Mouse (Mus musculus) ovary, adult 18-20 months (tissue): ENCODE measurements at regions not wholly inside any gene's neighbourhood (a gene's known extent, or its start where the extent isn't known, plus 50 kb on each side); places are given as distances from the start of the nearest gene placed in this dataset.
"Not testable (repeated sequence)": the region's sequence is repeated elsewhere in the genome, so short reads cannot be mapped to it uniquely, and the experiment has no call there.

Experiments used
- DNase-seq: peaks from one replicate; pipeline ENCODE4 v3.0.0; 2022; ENCODE audit warnings: low spot score, mixed read lengths

DNA sequence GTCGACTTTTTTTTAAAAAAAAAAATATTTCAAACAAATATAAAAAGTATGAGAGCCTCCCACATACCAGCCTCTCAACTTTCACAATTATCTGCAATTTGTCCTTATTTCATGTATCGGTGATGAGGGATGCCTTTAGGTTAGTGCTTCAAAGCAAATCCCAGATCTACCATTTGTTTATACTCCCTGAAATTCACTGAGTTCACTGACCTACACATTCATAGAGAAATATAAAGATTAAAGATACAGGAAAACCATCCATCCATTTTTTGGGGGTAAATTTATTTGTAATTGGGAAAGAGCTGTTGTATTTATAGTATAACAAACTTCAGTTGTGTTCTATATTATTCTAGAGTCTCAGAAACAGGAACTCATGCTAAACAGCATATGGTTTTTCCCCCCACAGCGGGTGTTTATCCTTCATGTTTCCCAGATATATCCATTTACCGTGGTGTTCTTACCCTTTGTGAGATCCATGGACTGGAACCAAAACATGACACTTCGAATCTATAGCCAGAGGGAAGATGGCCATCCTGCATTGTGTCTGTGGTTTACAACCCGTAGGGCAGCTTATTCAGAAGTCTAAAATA lies 120.1 kb upstream of the Cpsf6 start:
- no peak for DNase-seq

DNA sequence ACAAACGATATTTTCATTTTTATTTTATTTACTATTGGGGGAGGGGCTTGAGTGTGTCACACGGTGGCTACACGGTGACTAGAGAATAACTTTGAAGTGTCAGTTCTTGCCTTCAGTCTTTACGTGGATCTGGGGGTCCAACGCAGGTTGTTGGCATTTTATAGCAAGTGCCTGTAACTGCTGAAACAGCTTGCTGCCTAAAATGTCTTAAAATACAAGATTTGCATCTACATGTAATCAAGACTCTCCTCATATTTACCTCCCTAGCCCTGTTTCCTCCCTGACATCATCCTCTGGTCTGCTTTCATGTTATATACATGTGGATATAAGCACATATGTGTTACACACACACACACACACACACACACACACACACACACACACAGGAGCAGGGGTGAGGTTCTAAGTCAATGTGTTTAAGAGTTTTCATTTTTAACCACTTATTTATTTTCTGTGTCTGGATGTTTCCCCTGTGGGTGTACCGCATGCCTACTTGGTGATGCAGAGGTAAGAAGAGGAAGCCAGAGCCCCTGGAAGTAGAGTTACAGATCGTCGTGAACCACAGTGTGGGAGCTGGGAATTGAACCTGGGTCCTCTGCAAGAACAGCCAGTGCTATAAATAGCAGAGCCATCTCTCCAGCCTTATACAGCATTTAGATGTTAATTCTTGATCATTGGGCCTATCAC lies 119.5 kb upstream of the Cpsf6 start:
- DNase-seq = no peak

DNA sequence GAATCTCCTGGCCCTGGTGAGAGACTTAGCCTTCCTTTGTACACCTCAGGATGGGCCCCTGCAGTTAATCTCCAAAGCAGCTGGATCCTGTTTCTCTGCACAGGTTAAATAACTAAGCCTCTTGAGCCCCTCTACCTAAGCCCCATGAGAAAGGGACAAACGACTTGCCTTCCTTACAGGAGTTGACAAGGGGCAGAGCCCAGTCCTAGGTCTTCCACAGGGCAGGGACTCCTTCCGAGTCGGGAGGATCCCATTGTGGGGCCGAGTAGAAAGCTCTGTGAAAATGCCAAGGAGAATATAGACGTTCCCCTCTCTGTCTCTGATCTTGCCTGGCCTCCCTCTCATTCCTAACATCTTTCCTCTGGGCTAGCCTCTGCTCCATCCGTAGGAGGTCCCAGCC lies 118.7 kb upstream of the Cpsf6 start:
- no peak for DNase-seq

DNA sequence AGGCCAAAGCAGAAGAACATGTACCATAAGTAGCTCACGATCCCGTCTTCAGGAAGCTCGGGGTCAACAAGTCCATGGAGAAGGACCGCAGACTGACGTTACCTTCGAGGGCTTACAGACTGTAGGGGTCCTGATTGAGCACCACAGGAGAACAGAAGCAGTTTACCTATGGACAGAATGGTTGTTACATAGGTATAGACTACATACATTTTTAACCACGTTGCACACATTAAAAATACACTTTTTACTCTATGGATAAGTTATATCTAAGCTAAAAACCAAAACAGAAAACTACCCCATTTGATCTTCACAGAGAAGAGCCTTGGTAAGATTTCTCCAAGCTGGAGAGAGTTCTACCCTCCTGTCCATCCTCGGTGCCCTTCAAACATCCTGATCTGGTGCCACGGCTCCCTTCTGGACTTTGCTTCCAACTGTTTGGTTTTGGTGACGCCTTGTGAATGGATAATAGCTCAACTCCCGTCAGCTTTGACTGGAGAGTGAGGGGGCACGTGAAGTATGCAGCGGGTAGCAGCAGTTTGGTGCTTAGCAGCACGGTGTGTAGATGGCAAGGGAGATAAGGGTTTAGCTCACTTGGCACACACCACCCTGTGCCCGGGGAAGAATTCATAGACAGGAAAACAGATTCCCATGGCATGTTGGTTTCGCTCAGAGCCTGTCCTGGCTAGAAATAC lies 117.9 kb upstream of the Cpsf6 start:
- DNase-seq = no peak

DNA sequence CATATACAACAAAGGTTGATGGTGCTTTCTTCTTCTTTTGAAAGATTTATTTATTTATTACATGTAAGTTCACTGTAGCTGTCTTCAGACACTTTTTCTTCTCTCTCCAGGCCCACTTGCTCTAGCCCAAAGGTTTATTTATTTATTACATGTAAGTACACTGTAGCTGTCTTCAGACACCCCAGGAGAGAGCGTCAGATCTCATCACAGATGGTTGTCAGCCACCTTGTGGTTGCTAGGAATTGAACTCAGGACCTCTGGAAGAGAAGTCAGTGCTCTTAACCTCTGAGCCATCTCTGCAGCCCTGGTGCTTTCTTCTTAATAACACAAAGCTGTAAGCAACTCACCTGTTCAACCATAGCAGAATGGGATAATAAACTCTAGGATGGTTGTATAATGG lies 117.3 kb upstream of the Cpsf6 start:
- not testable (repeated sequence) for DNase-seq

DNA sequence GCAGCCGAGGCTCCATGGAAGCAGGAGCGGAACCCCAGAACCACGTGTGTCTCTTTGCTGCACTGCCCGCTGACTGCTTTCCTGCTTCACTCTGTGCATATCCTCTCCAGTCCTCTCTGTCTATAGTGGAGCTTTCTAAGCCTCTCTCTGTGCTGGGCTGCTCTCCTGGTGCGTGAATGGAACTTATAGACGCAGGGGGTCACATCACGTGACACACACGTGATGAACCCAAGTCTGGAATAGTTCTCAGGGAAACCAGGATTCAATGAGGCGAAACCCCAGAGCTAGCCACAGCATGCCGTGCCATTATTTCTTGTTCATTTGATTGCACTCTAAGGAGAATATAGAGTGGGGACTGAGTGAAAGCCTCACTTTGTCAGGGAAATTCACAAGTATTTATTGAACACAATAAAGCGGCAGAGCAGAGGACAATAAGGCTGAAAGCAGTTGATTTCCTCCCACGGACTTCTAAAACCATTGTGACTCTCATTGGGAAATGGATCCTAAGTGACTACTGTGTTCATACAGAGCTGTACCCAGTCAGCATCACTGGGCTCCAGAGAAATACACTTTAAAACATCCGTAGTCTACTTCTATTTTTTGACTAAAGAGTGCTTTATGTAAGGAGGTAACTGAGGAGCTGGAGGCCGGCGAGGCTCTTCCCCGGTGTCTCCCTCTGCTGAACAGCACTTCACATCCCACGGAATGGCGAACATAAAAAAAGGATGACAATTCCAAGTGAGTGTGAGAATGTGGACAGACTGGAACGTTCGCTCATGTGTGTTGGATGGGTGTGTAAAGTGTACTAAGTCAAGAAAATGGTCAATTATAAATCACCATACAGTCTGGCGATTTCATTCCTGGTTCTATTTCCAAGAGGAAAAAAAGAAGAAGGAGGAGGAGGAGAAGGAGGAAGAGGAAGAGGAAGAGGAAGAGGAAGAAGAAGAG lies 116.5 kb upstream of the Cpsf6 start:
- DNase-seq = no peak

DNA sequence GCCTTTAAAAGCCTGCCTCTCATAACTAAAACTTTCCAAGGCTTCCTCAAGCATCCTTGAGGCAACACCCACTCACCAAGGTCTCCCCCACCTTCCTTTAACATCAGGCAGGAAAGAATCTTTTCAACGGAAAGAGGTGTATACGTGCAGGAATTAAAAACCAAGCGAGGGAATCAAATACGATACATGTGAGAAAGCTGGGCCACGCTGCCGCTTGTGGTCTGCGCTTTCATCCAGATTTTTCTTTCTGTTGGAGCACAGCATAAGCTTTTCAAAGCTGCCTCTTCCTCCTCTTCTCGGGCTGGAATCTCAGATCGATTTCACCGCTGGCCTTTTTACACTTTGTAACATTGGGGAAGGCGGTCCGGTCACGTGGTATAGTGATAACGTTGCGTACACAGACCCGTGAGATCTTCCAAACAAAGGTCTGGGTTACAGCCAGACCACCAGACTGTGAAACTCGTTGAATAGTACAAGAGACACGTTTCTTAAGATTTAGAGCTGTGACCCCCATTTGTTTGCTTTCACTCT lies 114.4 kb upstream of the Cpsf6 start:
- no peak for DNase-seq

DNA sequence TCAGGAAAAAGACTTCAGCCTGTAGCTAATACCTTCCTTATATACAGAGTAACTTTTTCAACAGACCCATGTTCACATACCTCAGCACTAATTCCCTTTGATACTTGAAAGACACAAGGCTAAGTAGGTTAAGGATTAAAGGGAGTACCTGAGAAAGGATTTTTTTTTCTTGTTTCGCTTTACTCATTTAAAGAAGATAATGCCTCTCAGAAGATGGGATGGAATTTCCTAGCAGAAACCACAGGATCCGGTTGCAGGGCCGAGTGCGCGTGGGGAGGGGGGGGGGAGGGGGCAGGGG lies 114.0 kb upstream of the Cpsf6 start:
- no peak for DNase-seq

DNA sequence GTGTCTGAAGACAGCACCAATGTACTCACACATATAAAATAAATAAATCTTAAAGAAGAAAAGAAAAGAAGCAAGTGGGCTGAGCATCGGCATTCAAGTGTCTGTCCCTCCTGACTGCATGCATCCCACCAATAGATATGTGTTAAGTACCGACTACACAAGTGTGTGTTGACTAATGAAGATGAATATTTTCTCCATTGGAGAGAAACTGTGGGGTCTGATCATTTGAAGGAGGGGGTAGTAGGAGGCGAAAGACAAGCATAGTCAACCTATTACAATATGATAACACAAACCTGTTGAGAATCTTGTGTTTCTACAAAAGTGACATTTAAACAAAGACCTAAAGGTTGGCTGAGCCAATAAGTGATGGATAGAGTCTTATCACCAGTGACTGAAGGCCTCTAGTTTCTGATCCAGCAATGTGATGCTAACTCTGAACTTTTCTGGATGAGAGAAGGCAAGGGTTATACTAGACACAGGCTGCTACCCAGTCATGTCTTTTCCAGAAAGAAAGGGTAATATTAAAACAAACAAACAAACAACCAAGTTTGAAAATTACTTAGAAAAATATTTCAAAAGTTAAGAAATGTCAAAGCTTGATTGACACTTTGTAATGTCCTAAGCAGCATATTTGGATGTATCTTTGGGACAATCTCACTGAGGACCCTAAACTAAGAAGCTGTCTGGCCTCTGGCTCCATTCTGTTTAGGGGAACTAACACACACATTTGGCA lies 113.4 kb upstream of the Cpsf6 start:
- DNase-seq = no peak

DNA sequence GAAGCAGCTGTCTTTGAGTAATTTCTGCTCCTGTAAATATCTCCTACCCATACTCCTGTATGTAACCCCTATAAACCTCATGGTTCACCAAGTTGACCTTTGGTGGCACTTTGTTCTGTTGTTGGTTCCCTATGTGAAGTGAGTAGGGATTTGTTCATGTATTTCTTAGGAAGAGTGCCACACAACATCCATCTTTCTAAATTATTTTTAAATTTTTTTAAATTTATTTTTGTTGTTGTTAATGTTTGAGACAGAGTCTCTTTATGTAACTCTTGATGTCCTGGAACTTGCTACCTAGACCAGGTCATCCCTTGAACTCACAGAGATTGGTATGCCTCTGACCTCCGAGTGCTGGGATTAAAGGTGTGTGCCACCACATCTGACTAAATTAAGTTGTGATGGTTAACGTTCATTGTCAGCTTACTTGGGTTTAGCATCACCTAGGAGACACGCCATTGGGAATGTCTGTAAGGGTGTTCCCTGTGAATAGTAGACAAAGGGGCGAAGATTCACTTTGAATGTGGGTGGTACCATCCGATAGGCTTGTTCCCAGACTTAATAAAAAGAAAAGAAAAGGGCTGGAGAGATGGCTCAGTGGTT lies 112.7 kb upstream of the Cpsf6 start:
- DNase-seq = no peak

DNA sequence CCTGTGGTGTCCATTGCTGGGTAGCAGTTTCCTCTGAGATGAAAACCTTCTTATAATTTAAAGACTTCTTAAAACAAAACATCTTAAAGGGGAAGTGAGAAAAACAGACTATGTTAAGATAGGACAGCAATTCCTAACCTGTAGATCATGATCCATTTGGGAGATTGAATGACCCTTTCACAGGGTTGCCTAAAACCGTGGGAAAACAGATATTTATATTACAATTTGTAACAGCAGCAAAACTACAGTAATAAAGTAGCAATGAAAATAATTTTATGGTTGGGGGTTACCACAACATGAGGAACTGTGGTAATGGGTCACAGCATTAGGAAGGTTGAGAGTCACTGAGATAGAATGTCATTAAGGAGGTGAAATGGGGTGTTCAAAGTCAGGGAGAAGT lies 111.9 kb upstream of the Cpsf6 start:
- no peak for DNase-seq

DNA sequence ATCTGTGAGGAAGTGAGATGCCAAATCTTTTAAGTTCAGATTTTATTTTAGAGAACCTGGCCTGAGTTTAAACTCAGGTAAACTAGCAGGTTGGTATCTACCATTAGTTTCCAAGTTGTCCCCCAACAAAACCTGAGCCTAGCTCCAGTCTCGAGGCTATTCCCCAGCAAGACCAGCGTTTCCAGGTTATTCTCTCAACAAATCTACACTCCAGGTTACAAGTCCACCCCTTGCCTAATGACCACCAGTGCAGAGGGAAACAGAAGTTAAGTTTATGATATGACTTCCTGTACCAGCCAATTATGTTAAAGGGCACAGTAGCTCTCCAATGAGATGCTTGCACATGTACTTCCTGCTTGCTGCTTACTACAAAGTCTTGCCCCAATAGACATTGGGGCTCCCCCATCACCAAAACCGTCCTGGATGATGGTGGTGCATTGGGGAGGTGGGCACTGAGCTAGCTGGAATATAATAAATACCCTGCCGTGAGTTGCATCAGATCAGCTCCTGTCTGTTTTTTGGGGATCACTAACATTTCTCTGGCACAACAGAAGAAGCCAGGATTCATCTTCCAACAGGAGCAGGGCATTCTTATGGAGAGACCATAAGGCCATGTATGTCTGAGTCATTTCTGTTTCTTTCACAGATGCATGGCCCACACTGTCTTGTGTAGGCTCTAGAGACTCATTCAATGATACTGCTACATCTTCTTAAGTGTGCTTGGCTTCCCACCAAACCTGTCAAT lies 111.2 kb upstream of the Cpsf6 start:
- DNase-seq = no peak

DNA sequence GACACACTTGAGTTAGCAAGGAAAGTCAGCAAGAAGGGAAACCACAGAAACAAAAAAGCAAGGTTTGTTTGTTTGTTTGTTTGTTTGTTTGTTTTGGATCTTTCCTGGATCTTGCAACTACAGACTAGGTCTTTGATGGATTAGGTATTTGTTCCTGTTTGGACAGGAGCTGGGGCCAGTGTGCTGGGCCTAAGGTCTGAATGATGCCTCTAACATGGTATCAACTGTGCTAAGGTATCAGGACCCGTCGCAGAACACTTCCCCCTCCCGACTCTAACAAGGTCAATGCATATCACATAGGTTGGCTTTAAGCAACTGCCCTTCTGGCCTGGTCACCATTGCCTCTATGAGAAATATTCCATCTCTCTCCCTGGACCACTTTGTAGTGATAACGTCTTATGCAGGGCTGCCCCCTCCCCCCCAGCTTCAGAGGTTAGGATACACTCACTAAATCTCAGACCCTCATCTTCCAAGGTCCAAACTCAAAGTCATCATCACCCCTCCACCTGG lies 103.3 kb upstream of the Cpsf6 start:
- DNase-seq = no peak

DNA sequence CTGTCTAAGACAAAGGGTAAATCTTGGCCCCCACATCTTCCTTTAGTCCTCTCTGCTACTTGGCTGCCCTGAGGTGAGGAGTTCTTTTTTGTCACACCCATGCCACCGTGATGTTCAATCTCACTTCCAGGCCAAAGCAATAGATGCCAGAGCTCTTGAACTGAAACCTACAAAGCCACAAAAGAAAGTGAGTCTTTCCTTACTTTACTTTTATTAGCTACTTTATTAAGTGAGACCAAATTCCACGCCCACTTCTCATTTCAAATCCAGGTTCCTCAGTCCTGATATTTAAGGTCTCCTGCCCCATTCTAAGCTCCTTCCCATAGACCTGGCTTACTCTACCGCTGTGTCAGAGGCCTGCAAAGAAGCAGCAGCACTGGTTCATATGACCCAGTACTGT lies 102.5 kb upstream of the Cpsf6 start:
- DNase-seq = no peak

DNA sequence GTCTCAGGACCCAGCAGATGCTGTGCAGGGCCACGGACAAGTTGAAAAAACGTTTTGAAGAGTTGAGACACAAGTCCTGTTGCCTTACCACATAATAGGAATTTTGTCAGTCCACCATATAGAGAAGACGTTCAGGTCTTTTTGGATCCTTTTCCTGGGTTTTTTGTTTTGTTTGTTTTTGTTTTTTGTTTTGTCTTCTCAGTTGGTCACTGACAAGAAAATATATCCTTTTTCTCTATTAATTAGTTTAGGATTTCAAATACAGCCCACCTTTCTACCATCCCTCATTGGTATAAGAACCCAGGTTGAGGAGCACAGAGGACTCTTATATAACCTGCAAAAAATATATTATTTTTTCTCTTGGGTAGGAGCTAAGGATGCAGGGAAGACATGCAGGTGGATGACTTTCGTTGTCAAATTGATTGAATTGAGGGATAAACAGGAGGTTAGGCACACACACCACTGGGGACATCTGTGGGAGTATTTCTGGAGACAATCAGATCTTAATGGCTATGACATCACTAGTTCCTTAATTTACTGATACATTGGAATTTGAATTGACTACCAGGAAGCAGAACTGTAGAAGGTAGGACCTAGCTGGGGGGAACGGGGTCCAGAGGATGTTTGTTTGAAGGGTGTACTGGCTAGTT lies 101.7 kb upstream of the Cpsf6 start:
- DNase-seq = no peak

DNA sequence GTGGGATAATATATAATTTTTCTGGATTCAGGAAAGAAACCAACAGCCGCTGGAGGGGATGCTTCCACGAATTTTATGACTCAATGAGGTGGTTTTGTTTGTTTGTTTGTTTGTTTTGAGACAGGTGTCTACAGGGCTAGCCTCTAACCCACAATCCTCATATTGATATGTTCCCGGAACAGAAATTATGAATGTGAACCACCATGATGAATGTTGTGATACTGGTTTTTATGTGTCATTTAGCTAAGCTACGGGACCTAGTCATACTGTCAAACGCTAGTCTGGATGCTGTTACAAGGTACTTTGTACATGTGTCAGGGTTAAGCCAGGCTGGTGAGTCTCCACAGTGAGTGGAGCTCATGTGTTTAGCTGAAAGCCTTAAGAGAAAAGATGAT lies 100.6 kb upstream of the Cpsf6 start:
- DNase-seq = no peak

DNA sequence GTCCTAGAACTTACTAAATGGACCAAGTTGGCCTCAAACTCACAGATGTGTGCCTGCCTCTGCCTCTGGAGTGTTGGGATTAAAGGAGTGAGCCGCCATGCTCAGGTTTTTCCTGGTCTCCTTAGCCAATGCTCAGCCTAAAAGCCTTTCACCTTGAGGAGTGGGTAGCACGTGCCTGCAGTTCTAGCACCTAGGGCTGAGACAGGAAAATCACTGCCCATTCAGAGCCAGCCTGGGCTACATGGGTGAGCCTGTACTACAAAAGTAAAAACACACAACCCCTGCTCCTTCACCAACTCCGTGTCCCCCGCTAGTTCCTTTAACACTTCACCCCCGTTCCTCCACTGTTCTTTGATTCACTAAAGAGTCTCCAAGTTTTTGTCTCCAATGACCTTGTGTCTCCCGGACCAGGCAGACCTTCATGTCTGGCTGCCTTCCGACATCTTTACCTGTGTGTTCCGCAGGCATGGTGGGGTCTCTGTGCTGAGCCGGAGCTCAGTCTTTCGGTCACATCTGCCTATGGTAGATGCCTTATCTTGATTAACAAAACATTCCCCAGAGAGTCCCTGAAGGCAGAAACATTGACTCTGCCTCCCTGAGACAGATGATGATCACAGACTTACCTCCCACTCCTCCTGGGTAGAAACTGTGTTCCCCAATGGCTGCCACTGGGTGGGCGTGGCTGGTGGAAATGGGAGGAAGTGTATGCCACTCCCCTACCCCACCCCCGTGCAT lies 100.1 kb upstream of the Cpsf6 start:
- no peak for DNase-seq

DNA sequence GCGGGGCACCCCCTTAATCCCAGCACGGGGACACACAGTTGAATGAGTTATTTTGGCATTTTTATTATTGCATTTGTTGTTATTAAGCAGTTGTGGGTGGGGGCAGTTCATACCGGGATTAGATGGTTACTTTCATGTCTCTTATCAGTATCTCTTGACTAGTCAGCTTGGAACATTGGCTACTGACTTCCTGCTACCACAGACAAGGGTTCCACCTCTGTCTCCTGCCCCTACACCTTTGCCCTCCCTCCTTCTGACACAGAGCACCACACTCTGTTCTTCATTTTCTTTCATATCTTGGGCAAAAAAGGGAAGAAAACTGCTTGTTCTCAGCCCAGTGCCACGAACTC lies 99.1 kb upstream of the Cpsf6 start:
- no peak for DNase-seq

DNA sequence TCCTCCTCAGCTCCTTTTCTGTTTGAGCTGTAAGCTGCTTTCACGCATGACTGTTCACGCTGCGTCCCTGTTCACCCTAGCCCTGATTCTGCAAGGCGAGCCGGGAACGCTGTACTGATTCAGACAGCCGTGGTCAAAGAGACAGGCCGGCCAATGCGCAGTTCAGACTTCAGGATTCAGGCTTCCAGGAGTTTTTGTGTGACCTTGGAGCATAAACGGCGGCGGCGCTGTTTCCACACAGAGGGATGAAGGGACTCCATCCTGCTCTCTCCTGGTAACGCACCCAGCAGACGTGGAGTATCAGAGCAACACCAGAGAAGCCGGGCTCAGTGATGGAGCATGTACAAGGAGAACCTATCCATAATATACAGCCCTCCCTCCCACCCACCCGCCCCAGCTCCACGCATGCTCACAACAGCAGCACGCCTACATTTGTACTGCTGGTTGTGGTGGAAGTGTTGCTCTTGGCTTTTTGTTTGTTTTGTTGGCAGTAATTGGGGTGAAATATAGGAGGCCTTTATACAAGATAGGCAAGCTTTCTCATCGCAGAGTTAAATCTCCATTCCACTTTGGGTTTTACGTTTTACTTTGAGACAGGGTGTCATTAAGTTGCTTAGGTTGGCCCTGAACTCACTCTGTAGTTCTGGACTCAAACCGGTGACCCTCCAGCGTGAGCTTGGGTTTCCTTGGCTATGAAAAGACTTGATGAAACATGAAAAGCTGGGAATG lies 98.6 kb upstream of the Cpsf6 start:
- DNase-seq = no peak
